Mouse (Mus musculus) MEL (cell line): ENCODE data around the gene Rcbtb2. TPM values are rescaled to one million over a fixed set of nuclear protein-coding genes. Genes with fewer than 3 reads are reported as not detected.

ENCODE experiments used
- DNase-seq: peaks from one replicate; pipeline ENCODE4 v3.0.0; 2011; ENCODE audit warnings: low read depth, low spot score
- H3K27ac ChIP-seq: 2 replicates; pipeline ENCODE4 v1.5.1; 2012; ENCODE audit warnings: low read depth, mild to moderate bottlenecking, control low read depth, low read length, moderate library complexity; ENCODE audit not compliant: control insufficient read depth
- H3K27me3 ChIP-seq, 2 experiments: fragments of 150-350 bp in 1 of 2; sonication (generic) in 1 of 2; 2 replicates each; pipeline ENCODE4 v1.6.1; 2012; ENCODE audit warnings: low read length in 2 of 2, mild to moderate bottlenecking in 2 of 2, improper control_type of control experiment in 1 of 2, moderate library complexity in 1 of 2; ENCODE audit not compliant: insufficient read depth in 2 of 2, control insufficient read depth in 1 of 2
- H3K36me3 ChIP-seq, 2 experiments: 2 replicates each; pipeline ENCODE4 v1.6.1; 2012 to 2014; ENCODE audit warnings: low read length in 2 of 2, improper control_type of control experiment in 1 of 2, inconsistent platforms in 1 of 2, mild to moderate bottlenecking in 1 of 2; ENCODE audit not compliant: insufficient read depth in 2 of 2, control insufficient read depth in 1 of 2
- H3K4me1 ChIP-seq, 2 experiments: fragments of 150-350 bp in 1 of 2; sonication (generic) in 1 of 2; 2 replicates each; pipeline ENCODE4 v1.6.1; 2012; ENCODE audit warnings: low read length in 2 of 2, improper control_type of control experiment in 1 of 2, mild to moderate bottlenecking in 1 of 2; ENCODE audit not compliant: insufficient read depth in 2 of 2, control insufficient read depth in 1 of 2
- H3K4me3 ChIP-seq, 2 experiments: fragments of 150-350 bp in 1 of 2; sonication (generic) in 1 of 2; 2 replicates each; pipeline ENCODE4 v1.5.1; 2012; ENCODE audit warnings: low read depth in 2 of 2, low read length in 2 of 2, mild to moderate bottlenecking in 2 of 2, moderate library complexity in 2 of 2, control low read depth in 1 of 2, improper control_type of control experiment in 1 of 2; ENCODE audit not compliant: control insufficient read depth in 1 of 2, insufficient read depth in 1 of 2
- H3K79me2 ChIP-seq: 2 replicates; pipeline ENCODE4 v1.6.1; 2012; ENCODE audit warnings: mild to moderate bottlenecking, low read length, moderate library complexity; ENCODE audit not compliant: control insufficient read depth, poor library complexity, insufficient read depth
- H3K9ac ChIP-seq: 2 replicates; pipeline ENCODE4 v1.6.1; 2012; ENCODE audit warnings: low read depth, mild to moderate bottlenecking, control low read depth, low read length, moderate library complexity; ENCODE audit not compliant: control insufficient read depth, poor library complexity, severe bottlenecking
- H3K9me3 ChIP-seq: fragments of 150-350 bp; sonication (generic); replicated peaks from 2 replicates; pipeline ENCODE4 v1.6.1; 2012; ENCODE audit warnings: mild to moderate bottlenecking, low read length, improper control_type of control experiment, moderate library complexity; ENCODE audit not compliant: insufficient read depth
- BHLHE40 ChIP-seq: IDR thresholded peaks from 2 replicates; pipeline ENCODE4 v1.6.1; 2012; ENCODE audit warnings: low read depth, mild to moderate bottlenecking, inconsistent platforms, low read length, improper control_type of control experiment, borderline replicate concordance
- CHD2 ChIP-seq: IDR thresholded peaks from 2 replicates; pipeline ENCODE4 v1.6.1; 2011; ENCODE audit warnings: low read length, improper control_type of control experiment
- CTCF ChIP-seq, 3 experiments: IDR thresholded peaks in 2 of 3; conservative IDR thresholded peaks in 1 of 3; 2 replicates each; pipeline ENCODE4 v1.5.1; 2011 to 2012; ENCODE audit warnings: low read length in 3 of 3, low read depth in 2 of 3, mild to moderate bottlenecking in 2 of 3, improper control_type of control experiment in 1 of 3, inconsistent platforms in 1 of 3, mixed read lengths in 1 of 3, moderate library complexity in 1 of 3; ENCODE audit not compliant: control insufficient read depth in 1 of 3, insufficient read depth in 1 of 3, poor library complexity in 1 of 3, severe bottlenecking in 1 of 3
- E2F4 ChIP-seq: IDR thresholded peaks from 2 replicates; pipeline ENCODE4 v1.6.1; 2011; ENCODE audit warnings: low read depth, low read length, improper control_type of control experiment, borderline replicate concordance
- ELF1 ChIP-seq: IDR thresholded peaks from 2 replicates; pipeline ENCODE4 v1.6.1; 2014; ENCODE audit warnings: low read depth, mild to moderate bottlenecking, inconsistent platforms, low read length, improper control_type of control experiment, moderate library complexity
- EP300 ChIP-seq, 2 experiments: IDR thresholded peaks; 2 replicates each; pipeline ENCODE4 v1.6.1; 2011; ENCODE audit warnings: improper control_type of control experiment in 2 of 2, low read length in 2 of 2, low read depth in 1 of 2, mild to moderate bottlenecking in 1 of 2
- GABPA ChIP-seq: IDR thresholded peaks from 2 replicates; pipeline ENCODE4 v1.6.1; 2012; ENCODE audit warnings: low read depth, mild to moderate bottlenecking, inconsistent platforms, low read length, improper control_type of control experiment, moderate library complexity
- GATA1 ChIP-seq: IDR thresholded peaks from 2 replicates; pipeline ENCODE4 v1.6.1; 2011; ENCODE audit warnings: low read depth, low read length, improper control_type of control experiment
- HCFC1 ChIP-seq: IDR thresholded peaks from 2 replicates; pipeline ENCODE4 v1.6.1; 2012; ENCODE audit warnings: low read depth, mild to moderate bottlenecking, inconsistent platforms, low read length, improper control_type of control experiment, moderate library complexity
- JUND ChIP-seq: IDR thresholded peaks from 2 replicates; pipeline ENCODE4 v1.6.1; 2011; ENCODE audit warnings: low read depth, mild to moderate bottlenecking, improper control_type of control experiment, low read length
- KAT2A ChIP-seq: conservative IDR thresholded peaks from 2 replicates; pipeline ENCODE4 v1.6.1; 2012; ENCODE audit warnings: low read depth, low read length, improper control_type of control experiment, inconsistent platforms
- MAFK ChIP-seq: IDR thresholded peaks from 2 replicates; pipeline ENCODE4 v1.6.1; 2011; ENCODE audit warnings: low read depth, mild to moderate bottlenecking, low read length, improper control_type of control experiment, borderline replicate concordance
- MAX ChIP-seq: IDR thresholded peaks from 2 replicates; pipeline ENCODE4 v1.6.1; 2011; ENCODE audit warnings: low read length, improper control_type of control experiment
- MXI1 ChIP-seq: IDR thresholded peaks from 2 replicates; pipeline ENCODE4 v1.6.1; 2011; ENCODE audit warnings: mild to moderate bottlenecking, low read depth, low read length, improper control_type of control experiment
- MYB ChIP-seq: IDR thresholded peaks from 2 replicates; pipeline ENCODE4 v1.6.1; 2011; ENCODE audit warnings: mild to moderate bottlenecking, low read depth, low read length, improper control_type of control experiment
- MYC ChIP-seq: IDR thresholded peaks from 2 replicates; pipeline ENCODE4 v1.6.1; 2011; ENCODE audit warnings: low read depth, mild to moderate bottlenecking, low read length, improper control_type of control experiment, moderate library complexity
- NELFE ChIP-seq: IDR thresholded peaks from 2 replicates; pipeline ENCODE4 v1.6.1; 2011; ENCODE audit warnings: low read depth, low read length, improper control_type of control experiment
- POLR2AphosphoS5 ChIP-seq: IDR thresholded peaks from 2 replicates; pipeline ENCODE4 v1.6.1; 2012; ENCODE audit warnings: low read depth, borderline replicate concordance, mild to moderate bottlenecking, inconsistent platforms, low read length, moderate library complexity, mixed read lengths
- RAD21 ChIP-seq: IDR thresholded peaks from 2 replicates; pipeline ENCODE4 v1.6.1; 2011; ENCODE audit warnings: mild to moderate bottlenecking, low read depth, low read length, improper control_type of control experiment
- RCOR1 ChIP-seq: IDR thresholded peaks from 2 replicates; pipeline ENCODE4 v1.6.1; 2012; ENCODE audit warnings: low read depth, mild to moderate bottlenecking, inconsistent platforms, low read length, improper control_type of control experiment
- SIN3A ChIP-seq: IDR thresholded peaks from 2 replicates; pipeline ENCODE4 v1.6.1; 2012; ENCODE audit warnings: low read length, improper control_type of control experiment, inconsistent platforms
- SMC3 ChIP-seq: IDR thresholded peaks from 2 replicates; pipeline ENCODE4 v1.6.1; 2011; ENCODE audit warnings: low read depth, low read length, improper control_type of control experiment
- TAL1 ChIP-seq: IDR thresholded peaks from 2 replicates; pipeline ENCODE4 v1.6.1; 2012; ENCODE audit warnings: mild to moderate bottlenecking, inconsistent platforms, low read length, moderate library complexity, mixed read lengths
- TBP ChIP-seq: IDR thresholded peaks from 2 replicates; pipeline ENCODE4 v1.8.0; 2011; ENCODE audit warnings: low read depth, low read length, improper control_type of control experiment
- TCF12 ChIP-seq: IDR thresholded peaks from 2 replicates; pipeline ENCODE4 v1.6.1; 2014; ENCODE audit warnings: low read depth, mild to moderate bottlenecking, inconsistent platforms, low read length, improper control_type of control experiment, moderate library complexity
- UBTF ChIP-seq: IDR thresholded peaks from 2 replicates; pipeline ENCODE4 v1.6.1; 2012; ENCODE audit warnings: low read depth, mild to moderate bottlenecking, inconsistent platforms, low read length, improper control_type of control experiment, moderate library complexity, borderline replicate concordance; ENCODE audit not compliant: insufficient read depth
- USF2 ChIP-seq, 2 experiments: IDR thresholded peaks; 2 replicates each; pipeline ENCODE4 v1.6.1; 2011 to 2012; ENCODE audit warnings: improper control_type of control experiment in 2 of 2, low read length in 2 of 2, borderline replicate concordance in 1 of 2, inconsistent platforms in 1 of 2, low read depth in 1 of 2, mild to moderate bottlenecking in 1 of 2; ENCODE audit not compliant: insufficient read depth in 1 of 2
- ZKSCAN1 ChIP-seq: IDR thresholded peaks from 2 replicates; pipeline ENCODE4 v1.6.1; 2012; ENCODE audit warnings: low read depth, mild to moderate bottlenecking, inconsistent platforms, low read length, improper control_type of control experiment, moderate library complexity
- ZMIZ1 ChIP-seq: IDR thresholded peaks from 2 replicates; pipeline ENCODE4 v1.6.1; 2012; ENCODE audit warnings: low read depth, mild to moderate bottlenecking, inconsistent platforms, low read length, improper control_type of control experiment, moderate library complexity
- ZNF384 ChIP-seq: IDR thresholded peaks from 2 replicates; pipeline ENCODE4 v1.6.1; 2012; ENCODE audit warnings: low read depth, mild to moderate bottlenecking, inconsistent platforms, low read length, improper control_type of control experiment
- polyA plus RNA-seq, 2 experiments: library from polyadenylated mRNA; stranded (reverse) in 1 of 2; unstranded in 1 of 2; fragments of >175 nt in 1 of 2; fragments of >200 nt in 1 of 2; gene quantifications; 2 replicates each; pipeline versions ENCODE4 v1.2.1 to v1.2.4; 2012; ENCODE audit warnings: low replicate concordance in 2 of 2, low read depth in 1 of 2; ENCODE audit not compliant: insufficient read length in 2 of 2, insufficient read depth in 1 of 2, missing spikeins in 1 of 2
- total RNA-seq: library from RNA; depleted of rRNA; stranded (reverse); fragments of 300-350 nt; gene quantifications from 2 replicates; pipeline ENCODE4 v1.2.3, GENCODE M21; 2012

The Rcbtb2 gene
- total and polyA plus RNA-seq, 3 experiments: 8.6 to 13.8 TPM; not detected in 1

DNA sequence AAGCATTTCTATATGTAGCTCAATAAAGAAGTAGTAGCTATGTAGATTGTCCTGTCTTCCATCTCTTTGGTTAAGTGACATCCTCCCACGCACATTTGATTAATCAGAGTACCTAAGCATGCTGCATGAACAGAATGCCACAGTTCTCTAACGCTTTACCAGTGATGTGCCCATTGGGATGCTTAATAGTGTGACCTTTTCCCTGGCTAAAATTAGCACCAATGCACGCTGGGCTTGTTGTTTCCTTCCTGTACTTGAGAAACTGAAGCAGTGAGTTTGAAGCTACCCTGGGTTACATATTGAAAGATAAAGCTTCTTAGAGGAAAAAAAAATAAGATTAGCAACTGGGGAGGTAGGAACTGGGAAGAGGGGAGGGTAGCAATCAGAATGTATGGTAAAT is 81.2 kb downstream of the Rcbtb2 start:
- TF ChIP-seq SIN3A (no peak), SMC3 (no peak), RCOR1 (no peak), ZMIZ1 (no peak), GATA1 (no peak), EP300 (IDR thresholded peaks at IDR 0.05; ENCODE audit: low read depth in 1 of 2, low read length in 2 of 2) (no peak), MYB (no peak), RAD21 (no peak), BHLHE40 (no peak), ZKSCAN1 (no peak), HCFC1 (no peak), MAFK (no peak), ELF1 (no peak), UBTF (no peak), CHD2 (no peak), JUND (no peak), KAT2A (no peak), TAL1 (no peak), NELFE (no peak), E2F4 (no peak)
- Histone ChIP-seq H3K79me2 (no peaks in the 10 kb centered on the region), H3K27me3 (no peaks in the 10 kb centered on the region), H3K4me3 (no peak overlapping the region), H3K9me3 (no peaks in the 10 kb centered on the region), H3K4me1 (no peaks in the 10 kb centered on the region; a peak in 1 of 4 replicates), H3K27ac (no peak overlapping the region), H3K9ac (no peak overlapping the region), H3K36me3 (no peaks in the 10 kb centered on the region; a peak in 2 of 4 replicates)
- no peak for DNase-seq

DNA sequence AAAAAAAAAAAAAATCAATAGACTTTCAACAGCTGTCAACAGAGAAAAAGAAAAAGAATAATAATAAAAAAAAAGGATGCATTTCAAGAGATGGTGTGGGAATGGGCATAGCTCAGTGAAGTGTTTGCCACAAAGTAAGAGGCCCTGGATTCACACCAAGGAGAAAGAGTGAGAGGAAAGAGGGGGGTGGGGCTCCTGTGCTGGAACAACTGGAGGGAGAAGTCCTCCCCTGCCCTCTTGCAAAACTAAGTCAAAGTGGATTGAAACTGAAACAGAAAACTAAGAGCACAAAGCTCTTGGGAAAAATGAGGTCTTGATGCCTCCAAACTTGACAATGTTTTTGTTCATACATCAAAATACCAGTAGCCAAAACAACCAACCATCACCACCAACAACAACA is 86.4 kb downstream of the Rcbtb2 start:
- no peak overlapping the region for H3K27ac ChIP-seq
- no peaks in the 10 kb centered on the region; a peak in 1 of 4 replicates for H3K36me3 ChIP-seq
- no peak for DNase-seq
- no peaks in the 10 kb centered on the region for H3K4me1 ChIP-seq
- no peaks in the 10 kb centered on the region for H3K9me3 ChIP-seq
- TF ChIP-seq BHLHE40: no peak
- TF ChIP-seq MYC: no peak
- no peak for TF ChIP-seq MAX
- no peak for TF ChIP-seq ZNF384
- TF ChIP-seq JUND: no peak
- TF ChIP-seq MXI1: no peak
- no peak for TF ChIP-seq TBP
- no peak for TF ChIP-seq USF2 (IDR thresholded peaks at IDR 0.05; ENCODE audit: borderline replicate concordance in 1 of 2, insufficient read depth in 1 of 2, low read depth in 1 of 2, low read length in 2 of 2)
- no peak for TF ChIP-seq EP300 (IDR thresholded peaks at IDR 0.05; ENCODE audit: low read depth in 1 of 2, low read length in 2 of 2)
- TF ChIP-seq HCFC1: no peak
- no peak for TF ChIP-seq CTCF (IDR thresholded peaks at IDR 0.05 in 2 of 3, conservative IDR thresholded peaks at IDR 0.05 in 1 of 3; ENCODE audit: control insufficient read depth in 1 of 3, insufficient read depth in 1 of 3, low read depth in 2 of 3, low read length in 3 of 3, poor library complexity in 1 of 3, severe bottlenecking in 1 of 3)
- TF ChIP-seq ELF1: no peak
- no peak for TF ChIP-seq GATA1
- no peak for TF ChIP-seq POLR2AphosphoS5
- no peak for TF ChIP-seq RCOR1
- no peak for TF ChIP-seq GABPA
- TF ChIP-seq RAD21: no peak
- no peak for TF ChIP-seq TCF12
- TF ChIP-seq, all 39 proteins: peak for 0
- no peaks in the 10 kb centered on the region for H3K27me3 ChIP-seq
- no peak overlapping the region for H3K4me3 ChIP-seq
- H3K79me2 ChIP-seq: no peaks in the 10 kb centered on the region
- no peak overlapping the region for H3K9ac ChIP-seq
